Mouse (Mus musculus): ENCODE measurements around the gene Shisa3.

DNA sequence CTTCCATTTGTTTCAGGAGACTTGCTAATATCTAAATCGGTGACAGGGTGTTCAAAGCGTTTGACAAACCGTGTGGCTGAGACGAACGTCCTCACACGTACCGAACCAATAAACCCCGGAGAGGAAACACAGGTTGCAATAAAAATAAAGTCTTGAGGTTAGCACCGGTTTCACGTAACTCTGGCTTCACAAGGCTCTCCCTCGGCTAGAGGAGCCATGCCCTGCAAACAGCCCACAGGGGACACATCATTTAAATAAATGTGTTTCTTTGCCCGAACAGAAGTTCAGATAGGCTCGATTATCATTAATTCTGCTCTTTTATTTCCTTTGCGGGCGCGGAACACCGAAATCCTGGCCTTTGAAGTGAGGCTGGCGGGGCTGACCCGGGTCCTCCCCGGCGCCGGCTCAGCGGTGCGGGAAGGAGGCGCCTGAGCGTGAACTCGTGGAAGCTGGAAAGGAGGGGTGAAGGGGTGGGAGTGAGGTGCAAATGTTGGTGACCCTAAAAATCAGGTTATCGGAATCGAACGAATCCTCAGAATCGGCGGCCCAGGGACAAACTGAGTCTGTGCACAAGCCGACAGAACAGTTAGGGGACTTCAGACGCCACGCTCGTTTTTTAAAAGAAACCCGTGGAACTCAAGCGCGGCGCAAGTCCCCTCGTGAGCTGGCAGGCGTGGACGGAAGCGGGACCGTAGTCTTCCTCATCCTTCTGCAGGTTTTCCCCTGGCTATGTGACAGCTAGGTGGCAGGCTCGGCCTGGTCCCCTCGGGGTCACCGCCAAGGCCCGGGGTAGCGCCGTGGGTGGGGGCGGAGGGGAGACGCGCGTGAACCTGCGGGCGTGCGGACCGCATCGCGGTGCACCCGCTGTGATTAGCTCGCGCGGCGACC is 522 bp upstream of the Shisa3 start:
- TF ChIP-seq CTCF (IDR thresholded peaks at IDR 0.05; ENCODE audit: control insufficient read depth, insufficient read depth, insufficient read length) (no peak), MAX (IDR thresholded peaks at IDR 0.05) (no peak), USF1 (IDR thresholded peaks at IDR 0.05; ENCODE audit: low read depth) (no peak), CEBPB (IDR thresholded peaks at IDR 0.05; ENCODE audit: low read depth) (no peak), MYOG (IDR thresholded peaks at IDR 0.05; ENCODE audit: control insufficient read depth, extremely low read depth, insufficient read length) (no peak), MYOD1 (IDR thresholded peaks at IDR 0.05; ENCODE audit: control insufficient read depth, insufficient read length, low read depth) (no peak), FOSL1 (IDR thresholded peaks at IDR 0.05; ENCODE audit: insufficient read depth, low read length, poor library complexity, severe bottlenecking) (no peak)
